12 mouse cellular contexts compared by ENCODE assay signal in the genomic region with DNA sequence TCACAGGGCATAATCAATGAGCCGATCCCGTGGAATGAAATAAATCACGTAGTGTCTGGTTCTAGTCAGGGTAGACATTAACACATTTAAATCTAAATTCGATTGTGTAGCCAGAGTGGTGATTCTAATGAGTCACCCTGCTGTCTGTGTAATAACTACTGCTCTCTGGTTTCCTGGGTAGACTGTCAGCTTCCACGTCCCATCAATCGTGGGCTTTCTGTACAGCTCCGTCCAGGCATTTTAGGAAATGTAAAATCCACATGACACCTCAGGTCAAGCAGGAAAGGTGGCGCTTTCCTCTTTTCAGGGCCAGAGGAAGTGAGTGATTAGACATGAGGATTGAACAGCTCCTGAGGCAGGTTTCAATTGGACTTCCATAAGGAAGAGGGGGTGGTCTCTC. TPM values are rescaled to one million over a fixed set of nuclear protein-coding genes. Genes with fewer than 3 reads are reported as not detected.
DNase-seq lines count a peak whose midpoint lies in the region; ATAC-seq and TF ChIP-seq lines count a peak whose summit lies in the region.
"Had no signal": no experiment of that assay in that cellular context is flagged by ENCODE, and none has a peak within 500 bp of the region (broad histone marks: within the 10 kb centered on the region; RNA-seq: fewer than 3 reads in every experiment).

No protein-coding gene starts in this region.

- intact Hi-C loops in left cerebral cortex, postnatal 4 days (cut with DNase I), result no loop called here

- DNase-seq in hindbrain, embryonic 14.5 days (ENCODE audit: low spot score), result no peak
- DNase-seq in Muller cell, postnatal 12 days (ENCODE audit: inconsistent ontology term), result peak; percentile 30
- no peak for DNase-seq in retina, postnatal 1 day
- DNase-seq in left cerebral cortex, postnatal 4 days, result no peak
- no peak for DNase-seq in cerebellum, adult 2 months
- DNase-seq: gastrocnemius, postnatal 25 days had no signal

- WGBS in hindbrain, embryonic 12.5 days, result 65% methylated on average over 8 of the region's 8 CpGs
- 50% methylated on average over 8 of the region's 8 CpGs for WGBS in hindbrain, embryonic 14.5 days
- WGBS in kidney, embryonic 16.5 days, result 40% methylated on average over 8 of the region's 8 CpGs
- 85% methylated on average over 8 of the region's 8 CpGs for WGBS in cerebellum, adult 2 months

- no peaks in the 10 kb centered on the region for H3K36me3 ChIP-seq in hindbrain, embryonic 12.5 days
- no peaks in the 10 kb centered on the region for H3K36me3 ChIP-seq in hindbrain, embryonic 14.5 days (replicated peaks; ENCODE audit: control insufficient read depth, insufficient read depth)
- H3K36me3 ChIP-seq in kidney, embryonic 16.5 days (ENCODE audit: insufficient read depth, low read length), result no peaks in the 10 kb centered on the region
- H3K36me3 ChIP-seq: liver, embryonic 12.5 days; midbrain, embryonic 13.5 days had no signal

- TF ChIP-seq CTCF in embryonic fibroblast, embryonic 13.5 days (IDR thresholded peaks at IDR 0.05; ENCODE audit: borderline replicate concordance, insufficient read depth, low read length), result no peak
- no peak for TF ChIP-seq CTCF in cerebellum, adult 2 months (IDR thresholded peaks at IDR 0.05; ENCODE audit: borderline replicate concordance, insufficient read depth, low read depth, low read length)

- H3K27me3 ChIP-seq in hindbrain, embryonic 12.5 days, result no peaks in the 10 kb centered on the region
- no peaks in the 10 kb centered on the region for H3K27me3 ChIP-seq in hindbrain, embryonic 14.5 days (ENCODE audit: control insufficient read depth, insufficient read depth, low read length)
- no peaks in the 10 kb centered on the region for H3K27me3 ChIP-seq in kidney, embryonic 16.5 days (ENCODE audit: insufficient read depth, low read length)
- no peaks in the 10 kb centered on the region; the same call in 1 of the 2 replicates for H3K27me3 ChIP-seq in cerebellum, adult 2 months (ENCODE audit: control insufficient read depth, insufficient read depth, low read length)
- H3K27me3 ChIP-seq: liver, embryonic 12.5 days; midbrain, embryonic 13.5 days had no signal

- TF ChIP-seq POLR2A in embryonic fibroblast, embryonic 13.5 days (IDR thresholded peaks at IDR 0.05; ENCODE audit: low read depth, low read length), result no peak
- TF ChIP-seq POLR2A in cerebellum, adult 2 months (IDR thresholded peaks at IDR 0.05; ENCODE audit: borderline replicate concordance, insufficient read depth, low read length), result no peak

- no peak for ATAC-seq in hindbrain, embryonic 12.5 days (ENCODE audit: low FRiP score)
- ATAC-seq in hindbrain, embryonic 14.5 days (ENCODE audit: low FRiP score), result no peak
- peak; percentile 27; the same call in 1 of the 2 replicates for ATAC-seq in kidney, embryonic 16.5 days (ENCODE audit: low FRiP score, low TSS enrichment)
- ATAC-seq: liver, embryonic 12.5 days; midbrain, embryonic 13.5 days had no signal

- no peak overlapping the region for H3K9ac ChIP-seq in hindbrain, embryonic 12.5 days
- H3K9ac ChIP-seq in hindbrain, embryonic 14.5 days, result no peak overlapping the region
- H3K9ac ChIP-seq in kidney, embryonic 16.5 days (replicated peaks; ENCODE audit: low read length), result no peak overlapping the region
- H3K9ac ChIP-seq: liver, embryonic 12.5 days; midbrain, embryonic 13.5 days had no signal

- no peak overlapping the region for H3K4me2 ChIP-seq in hindbrain, embryonic 12.5 days (replicated peaks)
- no peak overlapping the region for H3K4me2 ChIP-seq in hindbrain, embryonic 14.5 days (replicated peaks)
- H3K4me2 ChIP-seq in kidney, embryonic 16.5 days (replicated peaks; ENCODE audit: low read depth, low read length), result no peak overlapping the region
- H3K4me2 ChIP-seq: liver, embryonic 12.5 days; midbrain, embryonic 13.5 days had no signal

- no peak overlapping the region for H3K4me3 ChIP-seq in hindbrain, embryonic 12.5 days
- H3K4me3 ChIP-seq in hindbrain, embryonic 14.5 days (replicated peaks; ENCODE audit: low read length), result no peak overlapping the region
- H3K4me3 ChIP-seq in embryonic fibroblast, embryonic 13.5 days (ENCODE audit: insufficient read depth, low read length), result no peak overlapping the region
- H3K4me3 ChIP-seq in kidney, embryonic 16.5 days (ENCODE audit: low read length), result no peak overlapping the region
- no peak overlapping the region for H3K4me3 ChIP-seq in cerebellum, adult 2 months (replicated peaks; ENCODE audit: insufficient read depth, low read depth, low read length)
- H3K4me3 ChIP-seq: left cerebral cortex, adult 2 months; liver, embryonic 12.5 days; midbrain, embryonic 13.5 days had no signal

- H3K4me1 ChIP-seq in hindbrain, embryonic 12.5 days, result peaks cover 29% of the 10 kb centered on the region
- H3K4me1 ChIP-seq in hindbrain, embryonic 14.5 days (replicated peaks; ENCODE audit: control insufficient read depth, insufficient read depth, low read length), result peaks cover 23% of the 10 kb centered on the region
- peaks cover 28% of the 10 kb centered on the region for H3K4me1 ChIP-seq in embryonic fibroblast, embryonic 13.5 days (ENCODE audit: control insufficient read depth, insufficient read depth, low read length)
- H3K4me1 ChIP-seq in kidney, embryonic 16.5 days (ENCODE audit: insufficient read depth, low read length), result peaks cover 10% of the 10 kb centered on the region
- no peaks in the 10 kb centered on the region for H3K4me1 ChIP-seq in cerebellum, adult 2 months (ENCODE audit: control insufficient read depth, insufficient read depth, low read length)
- H3K4me1 ChIP-seq: liver, embryonic 12.5 days had no signal

- H3K9me3 ChIP-seq in hindbrain, embryonic 12.5 days (replicated peaks), result no peaks in the 10 kb centered on the region
- no peaks in the 10 kb centered on the region for H3K9me3 ChIP-seq in hindbrain, embryonic 14.5 days (ENCODE audit: control insufficient read depth, low read length)
- no peaks in the 10 kb centered on the region for H3K9me3 ChIP-seq in kidney, embryonic 16.5 days (ENCODE audit: low read length)
- H3K9me3 ChIP-seq: liver, embryonic 12.5 days; midbrain, embryonic 13.5 days had no signal

- peak overlapping the region; percentile 0; the same call in 1 of the 2 replicates for H3K27ac ChIP-seq in hindbrain, embryonic 12.5 days
- H3K27ac ChIP-seq in hindbrain, embryonic 14.5 days, result no peak overlapping the region
- H3K27ac ChIP-seq in embryonic fibroblast, embryonic 13.5 days (ENCODE audit: insufficient read depth, low read length), result peak overlapping the region; percentile 97
- H3K27ac ChIP-seq in kidney, embryonic 16.5 days (ENCODE audit: low read length), result no peak overlapping the region
- H3K27ac ChIP-seq in cerebellum, adult 2 months (ENCODE audit: insufficient read depth, low read length), result no peak overlapping the region
- H3K27ac ChIP-seq: left cerebral cortex, adult 2 months; liver, embryonic 12.5 days; midbrain, embryonic 13.5 days had no signal

RNA-seq across cellular contexts. Expression of a gene that starts 50.4 kb away (rescaled TPM):
- polyA plus RNA-seq in hindbrain, embryonic 12.5 days (2016; fragmentation: Nextera tagmentation; extraction: Ambion mirVana), result 14.6 and 17.1 TPM in 2 replicates
- polyA plus RNA-seq in hindbrain, embryonic 14.5 days (2014; fragmentation: Nextera tagmentation; extraction: Ambion mirVana), result 15.8 and 18.2 TPM in 2 replicates
- 35.1 and 67.9 TPM in 2 replicates for polyA plus RNA-seq in embryonic fibroblast, embryonic 13.5 days (2011; ENCODE audit: insufficient read length, low read depth, missing spikeins)
- polyA plus RNA-seq in kidney, embryonic 16.5 days (2015; fragmentation: Nextera tagmentation; extraction: Ambion mirVana), result 5.8 and 7.1 TPM in 2 replicates
- total RNA-seq in left cerebral cortex, postnatal 4 days (2021), result 10 to 100 TPM; 84.1 to 84.2 TPM
- polyA plus RNA-seq in cerebellum, adult 2 months (2012; rRNA removed), result 1.2 and 1.5 TPM in 2 replicates

Comparison
In these comparisons a context has a peak if more than half of its experiments do, and no peak if none do; other contexts are left out.
1. H3K27ac ChIP-seq: peak in hindbrain, embryonic 12.5 days (single experiment) and embryonic fibroblast, embryonic 13.5 days (single experiment); none in hindbrain, embryonic 14.5 days (single experiment), kidney, embryonic 16.5 days (single experiment) and cerebellum, adult 2 months (single experiment).